Mouse (Mus musculus): ENCODE measurements around the gene 9430038I01Rik.

9430038I01Rik gene

GRCm38 (mm10) chr7:137366736-137367135, 43.8 kb downstream of the 9430038I01Rik start:
- DNase-seq (ENCODE audit: low spot score): no peak

GRCm38 (mm10) chr7:137365056-137365455, 45.5 kb downstream of the 9430038I01Rik start:
- no peak for DNase-seq (ENCODE audit: low spot score)

GRCm38 (mm10) chr7:137364571-137364970, 46.0 kb downstream of the 9430038I01Rik start:
- no peak for DNase-seq (ENCODE audit: low spot score)

- no peak for DNase-seq (ENCODE audit: low spot score)
Measured at GRCm38 (mm10) chr7:137346860-137347259, 63.7 kb downstream of the 9430038I01Rik start.

GRCm38 (mm10) chr7:137346068-137346467, 64.5 kb downstream of the 9430038I01Rik start:
- DNase-seq (ENCODE audit: low spot score): no peak

- no peak for DNase-seq (ENCODE audit: low spot score)
Measured at GRCm38 (mm10) chr7:137333951-137334350, 76.6 kb downstream of the 9430038I01Rik start.

Data from left cerebral cortex, adult 11 months (tissue).